Mouse (Mus musculus): Measurements from ENCODE around the gene Cox7c.

The Cox7c gene

DNA sequence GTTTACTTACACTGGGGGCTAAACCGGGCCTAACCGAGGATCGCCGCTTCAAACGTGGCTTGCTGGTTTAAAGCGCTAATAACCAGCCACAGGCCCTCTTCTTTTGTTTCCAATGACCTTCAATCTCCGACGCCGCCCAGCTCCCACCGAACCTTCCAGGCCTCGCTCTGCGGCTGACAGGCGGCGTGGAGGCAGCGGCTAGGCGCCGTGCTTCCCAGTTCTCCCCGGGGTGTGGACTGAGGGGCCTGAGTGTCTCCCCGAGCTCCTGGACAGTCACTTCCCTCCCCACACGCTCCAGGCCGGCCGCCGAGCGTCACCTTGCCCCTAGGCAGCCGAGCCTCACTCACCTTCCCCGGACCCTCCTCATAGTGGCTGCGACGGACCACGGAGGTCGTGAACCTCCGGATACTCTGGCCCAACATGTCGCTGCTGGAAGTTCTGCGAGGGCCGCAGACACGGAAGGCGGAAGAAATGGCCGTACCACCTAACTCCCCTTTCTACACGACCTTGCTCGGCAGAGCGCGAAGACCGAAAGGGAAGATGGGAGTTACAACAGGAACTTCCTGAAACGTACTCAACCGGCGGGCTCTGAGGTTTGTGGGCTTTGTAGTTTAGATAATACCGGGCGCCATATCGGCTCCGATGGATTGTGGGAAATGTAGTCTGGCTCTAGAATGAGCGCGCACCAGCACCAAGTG lies at the start of gene Cox7c:
TSS of gene Cox7c (minus strand) at position 651 of the 698 bp plus-strand sequence.
- WGBS = under 1% methylated on average over 51 of the region's 51 CpGs

DNA sequence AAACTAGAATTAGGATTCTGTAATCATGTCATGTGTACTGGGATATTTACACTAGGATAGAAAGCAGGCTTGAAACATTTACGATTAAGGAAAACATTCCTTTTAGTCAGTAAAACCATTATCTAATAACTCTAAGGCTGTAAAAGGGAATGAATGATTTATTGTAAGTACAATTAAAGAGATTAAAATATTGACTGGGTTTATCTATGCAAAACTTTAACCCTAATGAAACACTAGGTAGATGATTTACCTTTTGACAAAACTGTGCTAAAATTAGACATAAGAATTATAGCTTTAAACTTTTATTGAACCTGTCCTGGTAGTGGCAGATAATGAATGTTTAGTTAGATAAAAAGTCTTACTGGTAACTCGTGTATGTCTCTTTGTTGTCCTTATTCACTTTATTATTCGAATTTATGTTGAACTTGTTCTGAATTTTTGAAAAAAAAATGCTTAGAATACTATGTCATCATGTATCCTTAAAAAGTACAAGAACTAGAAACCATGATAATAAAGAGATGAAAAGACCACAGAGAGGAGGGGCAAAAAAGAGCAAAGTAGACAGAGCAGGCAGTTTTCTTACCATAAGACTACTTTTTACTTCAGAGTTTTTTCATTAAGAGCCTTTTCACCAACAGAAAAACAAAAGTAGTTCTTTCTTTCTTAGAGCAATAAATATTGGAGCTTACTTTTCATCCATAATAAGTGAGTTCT lies 21.5 kb upstream of the Cox7c start:
- WGBS = 78% methylated on average over 3 of the region's 3 CpGs

DNA sequence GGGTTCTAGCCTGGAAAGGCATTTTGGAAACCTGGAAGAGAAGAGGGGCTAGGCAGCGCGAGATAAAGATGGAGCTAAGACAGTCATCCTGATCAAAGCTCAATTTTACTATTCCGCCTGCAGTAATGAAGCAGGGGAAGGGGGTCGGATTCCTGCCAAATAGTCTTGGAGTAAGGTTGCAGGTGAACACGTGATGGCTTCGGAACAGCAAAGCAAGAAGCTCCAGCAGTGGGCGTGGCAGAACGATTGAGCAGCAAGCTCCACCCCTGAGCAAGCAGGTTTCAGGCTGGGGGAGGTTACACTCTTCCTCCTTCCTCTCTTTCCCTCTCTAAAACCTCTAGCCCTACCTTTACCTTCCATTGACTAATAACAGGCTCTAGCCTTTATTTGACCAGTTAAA lies 7.4 kb upstream of the Cox7c start:
- 37% methylated on average over 8 of the region's 8 CpGs for WGBS

DNA sequence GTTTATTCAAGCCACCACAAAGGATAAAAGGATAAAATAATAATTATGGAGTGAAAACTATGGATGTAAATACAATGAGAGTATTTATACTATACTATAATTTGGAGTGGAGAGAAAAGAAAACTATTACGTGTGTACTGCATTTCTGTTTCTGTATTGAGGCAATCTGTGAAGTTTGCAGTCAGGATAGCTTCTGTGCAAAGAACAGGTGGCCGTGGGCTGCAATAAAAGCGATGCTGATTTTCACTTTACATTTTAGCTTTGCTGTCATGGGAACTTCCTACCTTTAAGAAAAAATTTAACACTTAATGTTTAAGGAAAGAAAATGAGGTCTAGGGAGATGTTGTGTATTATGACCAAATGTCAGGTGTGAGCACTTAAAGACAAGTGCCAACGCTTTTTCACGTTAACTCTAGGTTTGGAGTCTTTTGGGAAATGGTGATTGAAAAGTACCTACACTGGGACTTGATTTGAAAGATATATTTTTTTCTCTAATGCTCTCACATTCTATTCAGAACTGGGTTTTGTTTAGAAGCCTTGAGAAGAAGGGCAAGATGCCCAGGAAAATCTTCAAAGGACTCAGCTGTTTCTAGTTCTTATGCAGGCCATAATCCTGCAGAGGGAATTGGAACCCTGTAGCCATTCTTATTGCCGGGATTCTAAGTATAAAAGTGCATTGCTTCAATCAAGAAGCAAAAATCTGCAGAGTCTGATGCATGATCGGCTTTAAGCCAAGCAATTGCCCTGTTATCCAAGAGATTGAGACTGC lies 41.6 kb downstream of the Cox7c start:
- 39% methylated on average over 7 of the region's 7 CpGs for WGBS

Measured in cerebral cortex, adult 2 months (tissue).